Mouse (Mus musculus): ENCODE results near the gene Amn. TPM values are rescaled to one million over a fixed set of nuclear protein-coding genes. Genes with fewer than 3 reads are reported as not detected.

Amn gene
- polyA plus RNA-seq (2014; fragmentation: Illumina TruSeq; extraction: RNeasy Lipid Tissue Mini Kit (QIAGEN cat#74804); ENCODE audit: low read depth, low replicate concordance): not detected

DNA sequence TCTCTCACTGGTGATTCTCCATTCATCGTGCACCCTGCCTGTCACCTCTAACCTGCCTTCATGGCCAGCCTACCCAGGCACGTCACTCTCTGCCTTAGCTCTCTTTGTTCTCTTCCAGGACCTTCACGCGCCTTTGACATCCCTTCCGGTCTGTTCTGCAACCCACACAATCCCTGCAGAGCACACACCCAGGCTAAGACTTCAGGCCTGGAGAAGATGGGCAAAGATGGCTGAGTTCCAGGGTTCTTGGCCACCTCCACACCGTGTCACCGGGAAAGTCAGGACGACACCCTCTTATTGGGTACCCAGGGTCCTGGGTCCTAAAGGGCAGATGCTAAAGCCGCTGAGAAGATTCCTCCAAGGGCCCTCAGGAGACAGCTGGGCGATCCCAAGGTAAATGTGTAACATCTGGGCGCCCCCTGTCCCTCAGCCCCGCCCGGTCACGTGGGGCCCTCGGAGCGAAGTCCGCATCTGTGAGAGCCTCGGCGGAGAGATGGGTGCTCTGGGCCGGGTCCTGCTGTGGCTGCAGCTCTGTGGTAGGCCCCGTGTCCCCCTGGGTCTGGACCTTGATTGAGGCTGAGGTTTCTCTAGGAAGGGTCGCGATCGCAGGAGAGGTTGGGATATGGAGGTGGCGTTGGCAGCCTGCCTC, at the start of gene Amn:
TSS of gene Amn (plus strand) at position 467 of the 649 bp plus-strand sequence.

Other genes starting within 250 kb of the Amn start
- 24.1 TPM for gene Rcor1, start 231.7 kb upstream of the Amn start, polyA plus RNA-seq (2014; fragmentation: Illumina TruSeq; extraction: RNeasy Lipid Tissue Mini Kit (QIAGEN cat#74804); ENCODE audit: low read depth, low replicate concordance)
- 1.2 TPM for gene Traf3, start 104.7 kb upstream of the Amn start, polyA plus RNA-seq (2014; fragmentation: Illumina TruSeq; extraction: RNeasy Lipid Tissue Mini Kit (QIAGEN cat#74804); ENCODE audit: low read depth, low replicate concordance)
- gene 4930595D18Rik, start 86.6 kb upstream of the Amn start, polyA plus RNA-seq (2014; fragmentation: Illumina TruSeq; extraction: RNeasy Lipid Tissue Mini Kit (QIAGEN cat#74804); ENCODE audit: low read depth, low replicate concordance): 0.76 TPM
- 3.5 TPM for gene Cdc42bpb, start 106.6 kb downstream of the Amn start, polyA plus RNA-seq (2014; fragmentation: Illumina TruSeq; extraction: RNeasy Lipid Tissue Mini Kit (QIAGEN cat#74804); ENCODE audit: low read depth, low replicate concordance)
- gene Lbhd2, start 135.7 kb downstream of the Amn start, polyA plus RNA-seq (2014; fragmentation: Illumina TruSeq; extraction: RNeasy Lipid Tissue Mini Kit (QIAGEN cat#74804); ENCODE audit: low read depth, low replicate concordance): not detected
- gene Exoc3l4, start 145.9 kb downstream of the Amn start, polyA plus RNA-seq (2014; fragmentation: Illumina TruSeq; extraction: RNeasy Lipid Tissue Mini Kit (QIAGEN cat#74804); ENCODE audit: low read depth, low replicate concordance): 0.07 TPM
- gene Tnfaip2, start 171.4 kb downstream of the Amn start, polyA plus RNA-seq (2014; fragmentation: Illumina TruSeq; extraction: RNeasy Lipid Tissue Mini Kit (QIAGEN cat#74804); ENCODE audit: low read depth, low replicate concordance): 10.3 TPM
- gene Gm266, start 214.7 kb downstream of the Amn start, polyA plus RNA-seq (2014; fragmentation: Illumina TruSeq; extraction: RNeasy Lipid Tissue Mini Kit (QIAGEN cat#74804); ENCODE audit: low read depth, low replicate concordance): 0.87 TPM